14 mouse cellular contexts compared by ENCODE assay signal in the genomic region with DNA sequence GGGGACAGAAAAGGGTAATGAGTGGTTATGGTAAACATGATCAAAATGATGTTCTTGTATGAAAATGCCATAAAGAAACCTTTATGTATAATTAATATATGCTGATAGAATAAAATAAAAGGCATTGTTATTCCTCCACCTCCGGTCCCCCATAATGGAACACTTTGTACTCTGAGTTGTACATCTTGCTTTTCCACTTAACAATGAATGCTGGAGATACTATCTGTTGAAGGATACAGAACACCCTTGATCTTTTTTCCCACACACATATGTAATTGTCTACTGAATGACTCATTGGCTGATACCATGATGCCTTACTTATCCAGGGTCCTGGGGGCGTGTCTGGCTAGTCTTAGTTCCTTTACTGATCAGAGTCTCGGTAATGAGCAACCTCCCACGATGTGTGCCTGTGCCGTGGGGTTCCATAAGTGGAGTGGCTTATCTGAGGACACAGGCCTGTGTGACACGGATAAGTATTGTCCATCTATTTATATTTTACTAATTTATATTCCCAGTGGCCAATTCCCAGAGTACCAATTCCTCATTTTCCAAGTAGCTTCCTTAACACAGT.
"Had no signal": no experiment of that assay in that cellular context is flagged by ENCODE, and none has a peak within 500 bp of the region (broad histone marks: within the 10 kb centered on the region; RNA-seq: fewer than 3 reads in every experiment).

No protein-coding gene starts in this region.

- H3K4me1 ChIP-seq: limb, embryonic 13.5 days; lung, embryonic 15.5 days; stomach, embryonic 15.5 days had no signal

- H3K9ac ChIP-seq: limb, embryonic 13.5 days; liver, embryonic 15.5 days; lung, embryonic 15.5 days; stomach, embryonic 15.5 days had no signal

- H3K4me3 ChIP-seq: limb, embryonic 13.5 days; liver, embryonic 15.5 days; lung, embryonic 15.5 days; myocyte; stomach, embryonic 15.5 days had no signal

- H3K27me3 ChIP-seq: limb, embryonic 13.5 days; liver, embryonic 15.5 days; lung, embryonic 15.5 days; stomach, embryonic 15.5 days had no signal

- DNase-seq: kidney, adult 11 months; kidney, adult 9 months; kidney, postnatal 36 days; left cerebral cortex, postnatal 4 days; retina, postnatal 1 day; right cerebral cortex, postnatal 4 days; thymus, adult 2 months; thymus, postnatal 4 days had no signal

- H3K9me3 ChIP-seq: limb, embryonic 13.5 days; liver, embryonic 15.5 days; lung, embryonic 15.5 days; stomach, embryonic 15.5 days had no signal

- H3K27ac ChIP-seq: kidney, postnatal 0 days; limb, embryonic 13.5 days; liver, embryonic 15.5 days; lung, embryonic 15.5 days; stomach, embryonic 15.5 days had no signal
